Mouse (Mus musculus) G1E (cell line): ENCODE measurements around the gene Nfkbiz. TPM values are rescaled to one million over a fixed set of nuclear protein-coding genes. Genes with fewer than 3 reads are reported as not detected.

Experiments used
- ATAC-seq: 2 replicates; pipeline ENCODE4 v1.8.0; 2016; ENCODE audit warnings: mild to moderate bottlenecking; ENCODE audit not compliant: insufficient number of reproducible peaks, poor library complexity, low FRiP score, severe bottlenecking; ENCODE audit errors: extremely low read depth
- DNase-seq: peaks from one replicate; pipeline ENCODE4 v3.0.0; 2012; ENCODE audit warnings: low spot score
- H3K27me3 ChIP-seq: 2 replicates; pipeline ENCODE4 v1.6.1; 2012; ENCODE audit warnings: mild to moderate bottlenecking, low read length, inconsistent platforms; ENCODE audit not compliant: insufficient read depth
- H3K36me3 ChIP-seq: replicated peaks from 2 replicates; pipeline ENCODE3; 2012; ENCODE audit warnings: mild to moderate bottlenecking, inconsistent platforms
- H3K4me1 ChIP-seq: 2 replicates; pipeline ENCODE4 v1.6.1; 2012; ENCODE audit warnings: low read depth, low read length, inconsistent platforms, mixed read lengths; ENCODE audit not compliant: insufficient read depth
- H3K4me3 ChIP-seq: 2 replicates; pipeline ENCODE4 v1.5.1; 2012; ENCODE audit warnings: low read depth, mild to moderate bottlenecking, inconsistent platforms, low read length, moderate library complexity, mixed read lengths
- H3K9me3 ChIP-seq: replicated peaks from 2 replicates; pipeline ENCODE4 v1.6.1; 2012; ENCODE audit warnings: inconsistent platforms
- CTCF ChIP-seq: IDR thresholded peaks from 2 replicates; pipeline ENCODE4 v1.5.1; 2012; ENCODE audit warnings: low read depth, low read length, inconsistent platforms, mixed read lengths
- GATA1 ChIP-seq: IDR thresholded peaks from 2 replicates; pipeline ENCODE4 v1.6.1; 2012; ENCODE audit warnings: borderline replicate concordance, low read length, inconsistent platforms, mixed read lengths
- GATA2 ChIP-seq: IDR thresholded peaks from 2 replicates; pipeline ENCODE4 v1.6.1; 2012; ENCODE audit warnings: low read depth, low read length, inconsistent platforms, borderline replicate concordance
- POLR2AphosphoS5 ChIP-seq: IDR thresholded peaks from 2 replicates; pipeline ENCODE4 v1.6.1; 2012; ENCODE audit warnings: low read depth, low read length, inconsistent platforms; ENCODE audit not compliant: insufficient replicate concordance
- TAL1 ChIP-seq: conservative IDR thresholded peaks from 2 replicates; pipeline ENCODE4 v1.6.1; 2012; ENCODE audit warnings: low read depth, low read length, inconsistent platforms, mixed read lengths
- polyA plus RNA-seq: library from polyadenylated mRNA; stranded (reverse); fragments of >175 nt; gene quantifications from 2 replicates; pipeline ENCODE4 v1.2.3, GENCODE M21; 2012
- total RNA-seq, 2 experiments: library from RNA; stranded (forward) in 1 of 2; stranded (reverse) in 1 of 2; fragments of 200-1000 nt in 1 of 2; fragments of >200 nt in 1 of 2; fragmentation: Nextera tagmentation in 1 of 2; gene quantifications; 2 replicates each; pipeline ENCODE4 v1.2.3; 2014 to 2017

Nfkbiz gene
- total and polyA plus RNA-seq, 3 experiments, result 0.74 to 5.7 (median 5.1) TPM

- no peak overlapping the region for H3K4me3 ChIP-seq
- no peaks in the 10 kb centered on the region for H3K36me3 ChIP-seq
- H3K27me3 ChIP-seq, result no peaks in the 10 kb centered on the region
- peaks cover 3% of the 10 kb centered on the region; the same call in 1 of the 2 replicates for H3K4me1 ChIP-seq
- H3K9me3 ChIP-seq, result no peaks in the 10 kb centered on the region
- no peak for DNase-seq
- TF ChIP-seq CTCF, result no peak
- TF ChIP-seq TAL1, result no peak
- TF ChIP-seq GATA2, result no peak
- TF ChIP-seq POLR2AphosphoS5, result no peak
- TF ChIP-seq GATA1, result no peak
- no peak for ATAC-seq
Observed at GRCm38 (mm10) chr16:55789291-55789690, 49.4 kb downstream of the Nfkbiz start.

DNA sequence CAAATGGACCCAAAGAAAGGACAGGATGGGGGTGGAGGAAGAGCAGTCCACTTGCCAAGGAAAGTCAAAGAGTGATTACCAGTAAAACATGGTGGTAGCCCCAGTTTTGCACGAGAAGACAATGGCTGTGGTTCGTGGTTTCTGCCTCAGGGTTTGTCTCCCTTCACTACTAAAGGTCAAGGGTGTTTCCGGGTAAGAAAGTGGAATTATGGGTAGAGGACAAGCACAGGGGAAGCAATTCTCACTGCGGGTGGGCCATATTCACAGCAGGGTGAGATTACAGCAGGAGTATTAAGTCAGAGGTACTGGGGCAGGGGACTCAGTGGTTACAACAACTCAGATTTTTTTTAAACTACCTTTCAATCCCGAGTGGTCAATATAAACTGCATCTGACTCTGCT is 50.0 kb downstream of the Nfkbiz start:
- H3K4me1 ChIP-seq, result peaks cover 3% of the 10 kb centered on the region; the same call in 1 of the 2 replicates
- no peaks in the 10 kb centered on the region for H3K9me3 ChIP-seq
- no peaks in the 10 kb centered on the region for H3K27me3 ChIP-seq
- no peak for TF ChIP-seq GATA2
- no peak for TF ChIP-seq GATA1
- TF ChIP-seq POLR2AphosphoS5, result no peak
- no peak for TF ChIP-seq TAL1
- TF ChIP-seq CTCF, result no peak
- no peak overlapping the region for H3K4me3 ChIP-seq
- H3K36me3 ChIP-seq, result no peaks in the 10 kb centered on the region
- ATAC-seq, result no peak
- no peak for DNase-seq

DNA sequence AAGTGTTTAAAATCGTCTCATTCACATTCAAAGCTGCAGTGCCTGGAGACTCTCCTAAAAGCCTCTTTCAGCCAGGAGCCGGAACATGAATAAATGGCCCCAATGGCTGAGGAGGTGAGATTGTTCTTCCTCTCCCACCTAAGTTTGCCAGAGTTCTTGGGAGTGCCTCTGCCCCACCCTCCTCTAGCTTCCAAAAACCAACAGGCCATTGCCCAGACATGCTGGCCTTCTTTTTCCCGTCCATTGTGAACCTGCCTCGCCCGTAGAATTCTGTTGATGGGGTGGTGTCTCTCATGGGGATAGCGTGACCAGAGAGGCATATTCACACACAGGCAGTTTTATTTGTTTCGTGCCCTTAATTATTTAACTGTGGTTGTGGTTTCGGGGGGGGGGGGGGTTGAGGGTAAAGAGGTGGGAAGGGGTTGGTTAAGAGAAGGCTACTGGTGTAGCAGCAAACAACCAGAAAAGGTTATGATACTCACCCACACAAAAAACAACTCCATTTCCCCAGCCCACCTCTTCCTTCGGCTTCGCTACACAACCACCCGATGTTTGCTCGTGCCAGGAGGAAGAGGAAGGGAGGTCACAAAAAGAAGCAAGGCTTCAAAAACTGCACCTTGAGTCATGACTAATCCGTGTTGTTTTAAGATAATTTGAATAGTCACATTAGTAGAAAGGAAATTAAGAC is 51.2 kb downstream of the Nfkbiz start:
- Histone ChIP-seq H3K27me3 (no peaks in the 10 kb centered on the region; the same call in 1 of the 2 replicates), H3K4me3 (no peak overlapping the region), H3K4me1 (peaks cover 3% of the 10 kb centered on the region; the same call in 1 of the 2 replicates), H3K9me3 (no peaks in the 10 kb centered on the region), H3K36me3 (no peaks in the 10 kb centered on the region)
- ATAC-seq (no peak), DNase-seq (no peak)
- no peak for TF ChIP-seq POLR2AphosphoS5
- TF ChIP-seq GATA1, result no peak
- no peak for TF ChIP-seq GATA2
- TF ChIP-seq CTCF, result no peak
- no peak for TF ChIP-seq TAL1

DNA sequence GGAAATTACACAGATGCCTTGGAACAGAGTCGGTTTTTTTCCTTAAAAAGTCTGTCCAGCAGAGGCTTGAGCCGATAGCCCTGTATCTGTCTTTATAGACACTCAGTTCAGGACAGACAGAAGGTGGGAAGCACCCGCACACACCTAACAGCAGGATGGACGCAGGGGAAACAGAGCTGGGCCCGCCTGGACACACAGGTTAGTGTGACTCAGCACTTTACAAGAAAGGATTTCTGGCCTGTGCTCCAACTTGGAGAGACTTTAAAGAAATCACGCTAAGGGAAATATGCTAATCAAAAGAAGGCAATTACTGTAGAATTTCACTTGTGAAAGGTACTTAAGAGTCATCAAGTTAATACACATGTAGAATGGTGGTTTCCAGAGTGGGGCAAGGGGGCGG is 54.3 kb downstream of the Nfkbiz start:
- no peak for TF ChIP-seq CTCF
- H3K27me3 ChIP-seq, result no peaks in the 10 kb centered on the region; the same call in 1 of the 2 replicates
- H3K4me3 ChIP-seq, result no peak overlapping the region
- H3K9me3 ChIP-seq, result no peaks in the 10 kb centered on the region
- no peaks in the 10 kb centered on the region for H3K36me3 ChIP-seq
- H3K4me1 ChIP-seq, result peaks cover 3% of the 10 kb centered on the region; the same call in 1 of the 2 replicates
- DNase-seq (no peak), ATAC-seq (no peak)

DNA sequence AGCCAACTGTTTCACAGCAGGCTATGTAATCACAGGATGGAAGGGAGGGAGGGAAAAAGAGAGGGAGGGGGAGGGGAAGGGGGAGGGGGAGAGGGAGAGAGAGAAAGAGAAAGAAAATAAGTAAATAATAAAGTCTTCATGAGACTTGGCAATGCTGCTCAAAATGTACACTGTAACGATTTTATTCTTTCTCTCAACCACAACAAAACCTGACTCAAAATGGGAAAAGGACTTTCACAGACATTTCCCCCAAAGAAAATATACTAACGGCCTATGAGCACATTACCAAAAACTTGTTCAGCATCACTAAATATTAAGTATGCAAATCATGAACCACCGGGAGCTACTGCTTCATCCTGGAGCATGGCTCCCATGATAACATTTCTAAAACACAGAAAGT is 54.8 kb downstream of the Nfkbiz start:
- TF ChIP-seq POLR2AphosphoS5 (no peak), CTCF (no peak), TAL1 (no peak), GATA1 (no peak), GATA2 (no peak)
- DNase-seq, result no peak
- ATAC-seq, result no peak
- Histone ChIP-seq H3K4me3 (no peak overlapping the region), H3K9me3 (no peaks in the 10 kb centered on the region), H3K27me3 (no peaks in the 10 kb centered on the region; the same call in 1 of the 2 replicates), H3K36me3 (no peaks in the 10 kb centered on the region), H3K4me1 (peaks cover 3% of the 10 kb centered on the region; the same call in 1 of the 2 replicates)

GRCm38 (mm10) chr16:55782911-55783310 is 55.8 kb downstream of the Nfkbiz start:
- DNase-seq, result no peak
- ATAC-seq, result no peak
- no peaks in the 10 kb centered on the region for H3K36me3 ChIP-seq
- no peak overlapping the region for H3K4me3 ChIP-seq
- no peaks in the 10 kb centered on the region; the same call in 1 of the 2 replicates for H3K27me3 ChIP-seq
- H3K9me3 ChIP-seq, result no peaks in the 10 kb centered on the region
- TF ChIP-seq GATA2 (no peak), TAL1 (no peak), POLR2AphosphoS5 (no peak), GATA1 (no peak), CTCF (no peak)
- H3K4me1 ChIP-seq, result peaks cover 3% of the 10 kb centered on the region; the same call in 1 of the 2 replicates
